Mouse (Mus musculus) forebrain, postnatal 0 days (tissue): ENCODE measurements around the gene Bicral. TPM values are rescaled to one million over a fixed set of nuclear protein-coding genes. Genes with fewer than 3 reads are reported as not detected.

Experiments
- ATAC-seq: fragments of 200-750 bp; cut with Nextera tagmentation; 2 replicates; pipeline ENCODE4 v1.8.0; 2017; ENCODE audit warnings: mild to moderate bottlenecking, moderate library complexity
- DNase-seq: peaks from one replicate; pipeline ENCODE4 v3.0.0-alpha.2; 2015
- H3K27ac ChIP-seq: fragments of 300-500 bp; sonication (generic); 2 replicates; pipeline ENCODE4 v1.5.1; 2014; ENCODE audit warnings: low read depth, mild to moderate bottlenecking, antibody characterized with exemption, low read length, moderate library complexity, mixed read lengths
- H3K27me3 ChIP-seq: fragments of 300-500 bp; sonication (generic); 2 replicates; pipeline ENCODE4 v1.6.1; 2014; ENCODE audit warnings: mild to moderate bottlenecking, low read length, mixed read lengths; ENCODE audit not compliant: insufficient read depth
- H3K36me3 ChIP-seq: fragments of 300-500 bp; sonication (generic); 2 replicates; pipeline ENCODE4 v1.6.1; 2014; ENCODE audit warnings: mild to moderate bottlenecking, moderate library complexity; ENCODE audit not compliant: insufficient read depth
- H3K4me1 ChIP-seq: fragments of 300-500 bp; sonication (generic); 2 replicates; pipeline ENCODE4 v1.6.1; 2014; ENCODE audit warnings: antibody characterized with exemption; ENCODE audit not compliant: insufficient read depth
- H3K4me2 ChIP-seq: fragments of 300-500 bp; sonication (generic); 2 replicates; pipeline ENCODE4 v1.6.1; 2014; ENCODE audit warnings: low read depth, mild to moderate bottlenecking, moderate library complexity
- H3K4me3 ChIP-seq: fragments of 300-500 bp; sonication (generic); 2 replicates; pipeline ENCODE4 v1.5.1; 2014; ENCODE audit warnings: low read depth, low read length, mixed read lengths
- H3K9ac ChIP-seq: fragments of 300-500 bp; sonication (generic); 2 replicates; pipeline ENCODE4 v1.6.1; 2014; ENCODE audit warnings: mild to moderate bottlenecking
- H3K9me3 ChIP-seq: fragments of 300-500 bp; sonication (generic); 2 replicates; pipeline ENCODE4 v1.6.1; 2016; ENCODE audit warnings: low read length
- CTCF ChIP-seq: sonication (generic); IDR thresholded peaks from 2 replicates; pipeline ENCODE4 v1.5.1; 2016; ENCODE audit warnings: antibody characterized with exemption, control low read depth, low read depth
- WGBS: fragments of 180-500 bp; shearing (Covaris S2); extraction: QIAGEN DNeasy Blood & Tissue Kit; methylation state at CpG from one replicate; pipeline ENCODE4 v1.1.7; 2014; 5-methylcytosine and 5-hydroxymethylcytosine counted together
- polyA plus RNA-seq: library from polyadenylated mRNA; unstranded; fragments of >200 nt; fragmentation: Nextera tagmentation; extraction: Ambion mirVana; gene quantifications from 2 replicates; pipeline ENCODE4 v1.2.1, GENCODE M21; 2015
- total RNA-seq: library from RNA; depleted of rRNA; stranded (reverse); fragments of >200 nt; gene quantifications from 2 replicates; pipeline ENCODE4 v1.2.3, GENCODE M21; 2014

Bicral gene
- total and polyA plus RNA-seq, 2 experiments from 2014 or later = 6.7 to 36.7 TPM

GRCm38 (mm10) chr17:46832101-46832980 is 25.9 kb downstream of the Bicral start:
- no peaks in the 10 kb centered on the region for H3K9me3 ChIP-seq
- no peak overlapping the region for H3K27ac ChIP-seq
- H3K27me3 ChIP-seq = no peaks in the 10 kb centered on the region
- no peak overlapping the region for H3K4me2 ChIP-seq
- ATAC-seq (no peak), DNase-seq (no peak)
- peaks cover 10% of the 10 kb centered on the region for H3K36me3 ChIP-seq
- H3K4me3 ChIP-seq = no peak overlapping the region
- WGBS = 69% methylated on average over 11 of the region's 11 CpGs
- no peaks in the 10 kb centered on the region for H3K4me1 ChIP-seq
- no peak for TF ChIP-seq CTCF
- H3K9ac ChIP-seq = no peak overlapping the region

DNA sequence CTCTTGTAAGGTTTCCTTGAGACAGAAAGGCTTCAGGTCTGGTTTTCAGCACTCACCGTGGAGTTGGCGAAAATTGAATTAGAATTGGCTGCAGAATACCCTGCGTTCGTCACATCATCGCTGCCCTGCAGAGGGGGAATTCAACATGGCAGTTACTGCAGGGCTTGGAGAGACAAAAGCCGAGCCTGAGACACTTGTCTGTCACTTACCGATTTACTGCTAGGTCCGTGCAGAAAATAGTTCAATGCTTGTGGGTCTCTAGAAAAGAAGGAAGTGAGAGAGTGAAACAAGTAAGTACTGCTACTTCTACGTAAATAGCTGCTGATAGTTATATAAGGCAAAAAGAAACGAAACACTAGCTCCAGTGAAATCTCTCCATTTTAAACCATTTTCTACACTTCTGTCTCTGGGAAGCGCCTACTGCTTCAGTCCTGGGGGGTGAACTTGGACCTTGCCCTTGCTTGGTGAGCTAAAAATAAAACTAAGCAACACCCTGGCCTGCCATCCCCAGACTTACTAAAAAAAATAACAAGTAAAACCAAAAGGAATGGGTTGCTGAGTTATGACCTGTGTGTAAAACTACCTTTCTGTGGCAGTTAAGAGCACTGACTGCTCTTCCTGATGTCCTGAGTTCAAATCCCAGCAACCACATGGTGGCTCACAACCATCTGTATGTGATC is 28.3 kb downstream of the Bicral start:
- Histone ChIP-seq H3K27ac (no peak overlapping the region), H3K36me3 (peaks cover 24% of the 10 kb centered on the region), H3K9me3 (no peaks in the 10 kb centered on the region), H3K4me2 (no peak overlapping the region), H3K27me3 (no peaks in the 10 kb centered on the region), H3K9ac (no peak overlapping the region), H3K4me1 (no peaks in the 10 kb centered on the region), H3K4me3 (no peak overlapping the region)
- ATAC-seq = no peak
- 87% methylated on average over 11 of the region's 11 CpGs for WGBS
- no peak for DNase-seq
- no peak for TF ChIP-seq CTCF

DNA sequence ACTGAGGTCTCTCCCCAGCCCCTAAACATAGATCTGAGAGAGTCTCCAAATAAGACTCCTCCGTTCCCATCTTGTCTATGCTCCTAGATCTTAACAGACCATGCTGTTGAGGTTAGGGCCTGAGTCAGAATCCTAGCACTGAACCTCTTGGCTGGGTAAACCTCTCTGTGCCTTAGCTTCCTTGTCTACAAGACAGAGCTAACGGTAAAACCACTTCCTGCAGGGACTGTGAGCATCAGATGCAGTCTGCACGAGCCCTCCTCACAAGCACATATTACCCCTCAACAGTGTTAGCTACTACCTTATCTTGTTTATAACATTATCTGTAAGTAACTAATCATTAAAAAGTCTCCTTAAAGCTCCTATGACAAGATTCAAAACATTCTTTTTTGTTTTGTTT is 29.3 kb downstream of the Bicral start:
- ATAC-seq = no peak
- Histone ChIP-seq H3K4me2 (no peak overlapping the region), H3K27me3 (no peaks in the 10 kb centered on the region), H3K36me3 (peaks cover 35% of the 10 kb centered on the region), H3K9ac (no peak overlapping the region), H3K27ac (no peak overlapping the region), H3K4me1 (no peaks in the 10 kb centered on the region), H3K9me3 (no peaks in the 10 kb centered on the region), H3K4me3 (no peak overlapping the region)
- no peak for TF ChIP-seq CTCF
- WGBS = 95% methylated on average over 3 of the region's 3 CpGs
- no peak for DNase-seq

DNA sequence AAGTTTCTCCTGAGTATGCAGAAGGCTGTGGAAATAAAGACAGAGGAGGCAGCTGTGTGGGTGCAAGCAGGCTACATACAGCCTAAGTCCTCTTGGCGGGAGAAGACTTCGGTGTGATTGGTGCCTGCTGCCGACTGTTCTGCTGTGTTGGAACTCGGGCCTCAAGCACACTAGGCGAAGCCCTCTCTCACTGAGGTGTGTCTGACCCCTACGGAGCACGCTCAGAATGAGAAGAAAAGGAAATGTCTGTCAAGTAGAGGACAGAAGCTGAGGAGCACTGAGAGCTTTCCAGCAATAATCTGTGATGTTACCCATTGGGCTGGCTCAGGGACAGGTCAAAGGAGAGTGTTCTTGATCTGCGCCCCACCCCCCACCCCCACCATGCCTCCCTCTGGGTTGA is 35.2 kb downstream of the Bicral start:
- Histone ChIP-seq H3K4me1 (no peaks in the 10 kb centered on the region), H3K27me3 (no peaks in the 10 kb centered on the region), H3K36me3 (peaks cover 67% of the 10 kb centered on the region), H3K9me3 (no peaks in the 10 kb centered on the region), H3K4me2 (no peak overlapping the region), H3K27ac (no peak overlapping the region), H3K4me3 (no peak overlapping the region), H3K9ac (no peak overlapping the region)
- no peak for DNase-seq
- 94% methylated on average over 8 of the region's 8 CpGs for WGBS
- no peak for ATAC-seq
- TF ChIP-seq CTCF = no peak

- Histone ChIP-seq H3K27me3 (no peaks in the 10 kb centered on the region), H3K9ac (no peak overlapping the region), H3K9me3 (no peaks in the 10 kb centered on the region), H3K4me3 (no peak overlapping the region), H3K4me2 (no peak overlapping the region), H3K27ac (no peak overlapping the region), H3K4me1 (no peaks in the 10 kb centered on the region), H3K36me3 (peaks cover 72% of the 10 kb centered on the region)
- no peak for ATAC-seq
- DNase-seq = no peak
- 94% methylated on average over 7 of the region's 7 CpGs for WGBS
- no peak for TF ChIP-seq CTCF
These were observed 37.7 kb downstream of the Bicral start for GRCm38 (mm10) chr17:46820628-46821027.

- no peaks in the 10 kb centered on the region for H3K4me1 ChIP-seq
- no peaks in the 10 kb centered on the region for H3K27me3 ChIP-seq
- no peak for DNase-seq
- H3K4me3 ChIP-seq = no peak overlapping the region
- no peak for ATAC-seq
- no peak for TF ChIP-seq CTCF
- WGBS = 88% methylated on average over 12 of the region's 12 CpGs
- no peak overlapping the region for H3K4me2 ChIP-seq
- H3K36me3 ChIP-seq = peaks cover 60% of the 10 kb centered on the region
- no peak overlapping the region for H3K9ac ChIP-seq
- H3K9me3 ChIP-seq = no peaks in the 10 kb centered on the region
- H3K27ac ChIP-seq = no peak overlapping the region
These were observed 40.5 kb downstream of the Bicral start for GRCm38 (mm10) chr17:46817734-46818158.

DNA sequence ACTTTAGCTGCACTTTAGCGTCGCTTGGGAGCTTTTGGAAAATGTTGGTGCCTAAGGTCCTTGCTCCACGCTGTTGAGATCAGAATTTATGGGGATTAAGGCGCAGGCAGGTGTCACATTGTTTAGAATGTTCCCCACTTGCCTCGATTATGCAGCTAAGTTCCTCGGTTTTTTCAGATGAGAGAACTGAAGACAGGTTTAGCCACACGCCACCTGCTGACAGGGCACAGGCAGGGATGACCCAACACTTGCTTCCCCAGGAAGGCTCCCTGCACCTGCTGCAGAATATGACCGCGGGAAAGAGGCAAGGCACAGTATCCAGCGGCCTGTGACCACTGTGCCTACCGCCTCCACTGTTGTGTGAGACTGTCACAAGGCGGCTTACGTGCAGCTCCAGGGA is 42.0 kb downstream of the Bicral start:
- DNase-seq = no peak
- ATAC-seq = no peak
- Histone ChIP-seq H3K9ac (no peak overlapping the region), H3K27ac (no peak overlapping the region), H3K9me3 (no peaks in the 10 kb centered on the region), H3K27me3 (no peaks in the 10 kb centered on the region), H3K4me1 (no peaks in the 10 kb centered on the region), H3K4me3 (no peak overlapping the region), H3K4me2 (no peak overlapping the region), H3K36me3 (peaks cover 66% of the 10 kb centered on the region)
- no peak for TF ChIP-seq CTCF
- 79% methylated on average over 13 of the region's 13 CpGs for WGBS
